Mouse (Mus musculus): ENCODE results near the gene Bpi. TPM values are rescaled to one million over a fixed set of nuclear protein-coding genes. Genes with fewer than 3 reads are reported as not detected.

The Bpi gene
- total and polyA plus RNA-seq, 3 experiments = not detected

GRCm38 (mm10) chr2:158285655-158286054 is 27.8 kb downstream of the Bpi start:
- no peak for DNase-seq

- no peak for DNase-seq
These were observed 37.8 kb downstream of the Bpi start for GRCm38 (mm10) chr2:158295700-158296099.

GRCm38 (mm10) chr2:158299203-158299602 is 41.3 kb downstream of the Bpi start:
- DNase-seq = no peak

GRCm38 (mm10) chr2:158299731-158300130 is 41.8 kb downstream of the Bpi start:
- peak; percentile 10 for DNase-seq

GRCm38 (mm10) chr2:158302807-158303206 is 44.9 kb downstream of the Bpi start:
- DNase-seq = no peak

- peak; percentile 74 for DNase-seq
These were observed 48.2 kb downstream of the Bpi start, which contains the start of gene Lbp for GRCm38 (mm10) chr2:158305948-158306695. Gene Lbp, plus strand, starts transcription at chr2:158306493.

GRCm38 (mm10) chr2:158306696-158307049 is 48.8 kb downstream of the Bpi start:
- DNase-seq = no peak

- DNase-seq = no peak
These were observed 50.4 kb downstream of the Bpi start for GRCm38 (mm10) chr2:158308276-158308675.

GRCm38 (mm10) chr2:158313089-158313488 is 55.2 kb downstream of the Bpi start:
- no peak for DNase-seq

- DNase-seq = no peak
These were observed 58.5 kb downstream of the Bpi start for GRCm38 (mm10) chr2:158316371-158316770.

- peak; percentile 34 for DNase-seq
These were observed 59.1 kb downstream of the Bpi start for GRCm38 (mm10) chr2:158317026-158317425.

- no peak for DNase-seq
These were observed 63.7 kb downstream of the Bpi start for GRCm38 (mm10) chr2:158321596-158321995.

GRCm38 (mm10) chr2:158322845-158323244 is 65.0 kb downstream of the Bpi start:
- no peak for DNase-seq

- peak; percentile 42 for DNase-seq
These were observed 66.8 kb downstream of the Bpi start for GRCm38 (mm10) chr2:158324531-158325190.

GRCm38 (mm10) chr2:158325609-158326008 is 67.7 kb downstream of the Bpi start:
- no peak for DNase-seq

Small RNAs within 50 kb of the gene (microRNA-seq; reads per million reads assigned to microRNA genes)
- gene Mir7685 = 0 reads per million in 2 experiments

Other genes starting within 250 kb of the Bpi start
- gene Tti1, start 229.7 kb upstream of the Bpi start, total RNA-seq (2021) = 10 to 100 TPM; 15.3 to 20.3 TPM
- 12.7 and 13.5 TPM in 2 replicates for gene Tti1, start 229.7 kb upstream of the Bpi start, polyA plus RNA-seq (2012; rRNA removed)
- 10 to 100 TPM; 30.8 to 35.2 TPM for gene Rprd1b, start 229.6 kb upstream of the Bpi start, total RNA-seq (2021)
- gene Rprd1b, start 229.6 kb upstream of the Bpi start, polyA plus RNA-seq (2012; rRNA removed) = 27.1 and 27.2 TPM in 2 replicates
- 100 to 1,000 TPM in 1 of 2 experiments, 10 to 100 TPM in 1; 63.6 to 105 TPM for gene Tgm2, start 111.7 kb upstream of the Bpi start, total RNA-seq (2021)
- gene Tgm2, start 111.7 kb upstream of the Bpi start, polyA plus RNA-seq (2012; rRNA removed) = 66.9 and 71.9 TPM in 2 replicates
- 1 to 10 TPM; 1.4 to 4.1 TPM for gene D630003M21Rik, start 28.9 kb upstream of the Bpi start, total RNA-seq (2021)
- 3.1 and 6.5 TPM in 2 replicates for gene D630003M21Rik, start 28.9 kb upstream of the Bpi start, polyA plus RNA-seq (2012; rRNA removed)
- 10 to 100 TPM; 22.0 to 24.6 TPM for gene Lbp, start 48.4 kb downstream of the Bpi start, total RNA-seq (2021)
- 25.4 and 36.7 TPM in 2 replicates for gene Lbp, start 48.4 kb downstream of the Bpi start, polyA plus RNA-seq (2012; rRNA removed)
- gene Snhg11, start 117.5 kb downstream of the Bpi start, total RNA-seq (2021) = 1 to 10 TPM; 8.8 to 9.8 TPM
- gene Snhg11, start 117.5 kb downstream of the Bpi start, polyA plus RNA-seq (2012; rRNA removed) = 8.7 and 11.2 TPM in 2 replicates
- gene Ralgapb, start 151.8 kb downstream of the Bpi start, total RNA-seq (2021) = 10 to 100 TPM; 68.4 to 70.7 TPM
- 19.5 and 21.4 TPM in 2 replicates for gene Ralgapb, start 151.8 kb downstream of the Bpi start, polyA plus RNA-seq (2012; rRNA removed)
- 100 to 1,000 TPM in 1 of 2 experiments, 10 to 100 TPM in 1; 87.9 to 143 TPM for gene Adig, start 244.5 kb downstream of the Bpi start, total RNA-seq (2021)
- 74.3 and 95.0 TPM in 2 replicates for gene Adig, start 244.5 kb downstream of the Bpi start, polyA plus RNA-seq (2012; rRNA removed)